Mouse (Mus musculus) midbrain, embryonic 15.5 days (tissue): Measurements from ENCODE around the gene Gkap1. TPM values are rescaled to one million over a fixed set of nuclear protein-coding genes. Genes with fewer than 3 reads are reported as not detected.

ENCODE experiments used
- ATAC-seq: fragments of 200-750 bp; cut with Nextera tagmentation; replicated peaks from 2 replicates; pipeline ENCODE4 v1.8.0; 2017; ENCODE audit warnings: moderate TSS enrichment
- H3K27ac ChIP-seq: fragments of 300-500 bp; sonication (generic); 2 replicates; pipeline ENCODE4 v1.5.1; 2015; ENCODE audit warnings: mild to moderate bottlenecking, inconsistent platforms
- H3K27me3 ChIP-seq: fragments of 300-500 bp; sonication (generic); replicated peaks from 2 replicates; pipeline ENCODE4 v1.6.1; 2015; ENCODE audit warnings: inconsistent platforms
- H3K36me3 ChIP-seq: fragments of 300-500 bp; sonication (generic); replicated peaks from 2 replicates; pipeline ENCODE4 v1.6.1; 2015; ENCODE audit warnings: inconsistent platforms
- H3K4me1 ChIP-seq: fragments of 300-500 bp; sonication (generic); 2 replicates; pipeline ENCODE4 v1.6.1; 2015; ENCODE audit warnings: inconsistent platforms
- H3K4me2 ChIP-seq: fragments of 300-500 bp; sonication (generic); 2 replicates; pipeline ENCODE4 v1.6.1; 2015; ENCODE audit warnings: inconsistent platforms, mild to moderate bottlenecking, moderate library complexity
- H3K4me3 ChIP-seq: fragments of 300-500 bp; sonication (generic); 2 replicates; pipeline ENCODE4 v1.5.1; 2015; ENCODE audit warnings: mild to moderate bottlenecking, inconsistent platforms
- H3K9ac ChIP-seq: fragments of 300-500 bp; sonication (generic); 2 replicates; pipeline ENCODE4 v1.6.1; 2015; ENCODE audit warnings: mild to moderate bottlenecking, inconsistent platforms
- H3K9me3 ChIP-seq: fragments of 300-500 bp; sonication (generic); 2 replicates; pipeline ENCODE4 v1.6.1; 2016; ENCODE audit warnings: inconsistent platforms
- WGBS: fragments of 180-500 bp; shearing (Covaris S2); methylation state at CpG from one replicate; pipeline ENCODE4 v1.1.7; 2015; ENCODE audit warnings: mixed read lengths; 5-methylcytosine and 5-hydroxymethylcytosine counted together
- polyA plus RNA-seq: library from polyadenylated mRNA; unstranded; fragments of >200 nt; fragmentation: Nextera tagmentation; extraction: Ambion mirVana; gene quantifications from 2 replicates; pipeline ENCODE4 v1.2.1, GENCODE M21; 2015

The Gkap1 gene
- polyA plus RNA-seq, 1 experiment from 2014 or later: 32.6 TPM

DNA sequence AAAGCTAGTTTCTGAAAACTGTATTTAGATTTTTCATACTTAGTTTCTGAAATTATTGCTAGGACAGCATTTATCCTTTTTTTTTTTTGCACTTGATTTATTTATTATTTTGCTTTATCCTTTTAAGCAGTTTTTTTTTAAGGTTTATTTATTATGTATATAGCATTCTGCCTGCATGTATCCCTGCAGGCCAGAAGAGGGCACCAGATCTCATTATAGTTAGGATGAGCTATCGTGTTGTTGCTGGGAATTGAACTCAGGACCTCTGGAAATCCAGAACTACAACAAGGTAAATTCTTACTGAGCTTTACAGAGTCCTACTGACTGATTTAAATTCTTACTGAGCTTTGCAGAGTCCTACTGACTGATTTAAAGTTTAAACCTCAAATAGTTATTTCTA is 22.2 kb downstream of the Gkap1 start:
- WGBS: 89% methylated on average over 1 of the region's 1 CpGs
- Histone ChIP-seq H3K36me3 (peaks cover 15% of the 10 kb centered on the region; the same call in 1 of the 2 replicates), H3K4me3 (no peak overlapping the region), H3K27ac (no peak overlapping the region), H3K9ac (no peak overlapping the region), H3K9me3 (no peaks in the 10 kb centered on the region), H3K27me3 (no peaks in the 10 kb centered on the region), H3K4me2 (no peak overlapping the region), H3K4me1 (no peaks in the 10 kb centered on the region)
- ATAC-seq: no peak

DNA sequence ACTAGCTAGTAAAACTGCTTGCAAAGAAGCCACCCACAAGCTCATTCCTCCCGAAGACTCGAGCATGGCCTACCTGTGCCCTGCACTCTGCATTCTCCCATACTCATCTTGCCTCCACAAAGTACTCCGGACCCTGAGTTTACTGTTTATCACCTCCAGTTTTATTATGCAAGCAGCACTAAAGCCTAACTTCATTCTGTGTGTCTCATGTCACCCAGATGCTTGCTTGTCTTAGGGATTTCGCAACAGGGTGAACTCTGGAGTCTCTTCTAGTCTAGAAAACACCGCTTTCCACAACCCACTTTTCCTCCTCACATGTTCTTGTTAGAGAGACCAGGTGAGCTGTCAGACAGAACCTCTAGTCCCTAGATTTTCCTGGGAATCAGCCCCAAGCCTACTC is 26.5 kb downstream of the Gkap1 start:
- 95% methylated on average over 5 of the region's 5 CpGs for WGBS
- no peak overlapping the region for H3K9ac ChIP-seq
- no peaks in the 10 kb centered on the region for H3K4me1 ChIP-seq
- no peak for ATAC-seq
- H3K9me3 ChIP-seq: no peaks in the 10 kb centered on the region
- H3K36me3 ChIP-seq: peaks cover 10% of the 10 kb centered on the region; the same call in 1 of the 2 replicates
- H3K4me3 ChIP-seq: no peak overlapping the region
- no peaks in the 10 kb centered on the region for H3K27me3 ChIP-seq
- no peak overlapping the region for H3K27ac ChIP-seq
- H3K4me2 ChIP-seq: no peak overlapping the region

DNA sequence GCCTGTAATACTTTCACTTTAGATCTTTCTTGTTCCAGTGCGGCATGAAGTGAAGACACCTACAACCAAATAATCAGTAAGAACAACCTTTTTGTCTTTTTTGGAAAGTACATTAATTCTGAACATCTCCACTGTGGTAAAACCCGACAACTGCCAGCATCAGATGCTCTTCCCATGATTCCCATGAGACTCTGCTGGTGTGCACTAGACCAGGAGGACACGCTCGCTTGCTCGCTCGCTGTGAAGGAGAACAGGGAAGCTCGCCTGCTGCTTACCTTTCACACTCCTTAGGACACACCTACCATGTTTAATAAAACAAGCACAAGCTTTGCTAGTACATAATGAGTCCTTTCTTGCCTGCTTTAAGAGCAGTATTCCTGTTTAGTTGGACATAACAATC is 39.0 kb downstream of the Gkap1 start:
- Histone ChIP-seq H3K4me2 (no peak overlapping the region), H3K27ac (no peak overlapping the region), H3K27me3 (no peaks in the 10 kb centered on the region), H3K36me3 (0 out of 2 replicates have a peak, but pooled peaks cover 3% of the 10 kb centered on the region), H3K9ac (no peak overlapping the region), H3K9me3 (no peaks in the 10 kb centered on the region), H3K4me1 (no peaks in the 10 kb centered on the region), H3K4me3 (no peak overlapping the region)
- no peak for ATAC-seq
- 90% methylated on average over 7 of the region's 7 CpGs for WGBS

DNA sequence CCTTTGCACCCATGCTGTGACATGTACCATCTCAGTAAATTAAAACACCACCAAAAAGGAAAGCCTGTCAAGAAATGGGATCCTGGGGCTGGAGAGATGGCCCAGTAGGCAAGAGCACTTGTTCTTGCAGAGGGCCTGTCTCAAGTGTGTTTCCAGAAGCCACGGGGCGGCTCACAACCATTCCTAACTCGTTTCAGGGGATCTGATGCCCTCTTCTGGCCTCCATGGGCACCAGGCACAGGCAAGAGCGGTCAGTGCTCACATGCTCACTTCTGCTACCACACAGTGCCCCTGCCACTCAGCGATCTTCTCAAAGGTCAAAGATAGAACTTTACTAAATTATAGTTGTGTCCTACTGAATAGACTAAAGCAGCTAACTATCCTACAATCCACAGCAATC is 42.9 kb downstream of the Gkap1 start:
- no peak overlapping the region for H3K9ac ChIP-seq
- no peak overlapping the region for H3K27ac ChIP-seq
- H3K4me3 ChIP-seq: no peak overlapping the region
- H3K27me3 ChIP-seq: no peaks in the 10 kb centered on the region
- WGBS: 47% methylated on average over 5 of the region's 5 CpGs
- no peak overlapping the region for H3K4me2 ChIP-seq
- no peak for ATAC-seq
- H3K9me3 ChIP-seq: no peaks in the 10 kb centered on the region
- no peaks in the 10 kb centered on the region for H3K4me1 ChIP-seq
- H3K36me3 ChIP-seq: no peaks in the 10 kb centered on the region

DNA sequence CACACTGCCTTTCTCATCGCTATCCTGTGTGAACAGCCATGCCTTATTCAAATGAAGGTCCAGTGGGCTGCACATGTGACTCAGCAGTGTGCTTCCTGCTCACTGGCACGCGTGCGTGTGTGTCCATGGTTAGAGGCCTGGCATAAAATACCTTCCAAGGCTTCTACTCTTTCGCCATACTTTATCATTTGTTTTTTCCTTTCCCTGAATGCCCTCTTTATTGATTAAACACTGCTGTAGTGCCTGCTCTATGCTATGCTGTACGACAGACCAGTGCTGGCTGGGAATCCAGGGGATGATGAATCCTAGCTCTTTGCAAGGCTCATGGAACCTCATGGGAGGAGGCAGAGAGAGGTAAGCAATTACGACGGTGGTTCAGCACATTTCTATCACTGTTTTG is 43.4 kb downstream of the Gkap1 start:
- no peaks in the 10 kb centered on the region for H3K9me3 ChIP-seq
- no peaks in the 10 kb centered on the region for H3K36me3 ChIP-seq
- no peaks in the 10 kb centered on the region for H3K4me1 ChIP-seq
- no peak overlapping the region for H3K27ac ChIP-seq
- no peak overlapping the region for H3K4me3 ChIP-seq
- whole genome bisulfite sequencing: 92% methylated on average over 8 of the region's 8 CpGs
- ATAC-seq: no peak
- no peaks in the 10 kb centered on the region for H3K27me3 ChIP-seq
- no peak overlapping the region for H3K4me2 ChIP-seq
- no peak overlapping the region for H3K9ac ChIP-seq

DNA sequence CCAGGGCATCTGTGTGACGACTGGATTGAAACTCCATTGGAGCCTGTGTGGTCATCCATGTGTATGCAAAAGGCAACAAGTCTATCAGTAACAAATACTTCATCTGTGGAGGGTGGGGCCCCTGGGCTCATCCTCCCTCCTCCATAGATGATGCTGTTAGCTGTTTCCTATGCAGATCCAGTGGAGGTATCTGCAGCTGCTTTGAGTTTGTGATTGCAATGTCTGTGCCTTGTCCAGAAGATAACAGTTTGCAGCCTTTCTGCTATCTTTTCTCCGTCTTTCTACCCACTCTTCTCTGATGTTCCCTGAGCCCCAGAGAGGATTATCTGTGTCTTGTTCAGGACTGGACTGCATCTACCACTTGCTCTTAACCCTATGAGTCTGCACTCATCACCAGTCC is 46.9 kb downstream of the Gkap1 start:
- no peaks in the 10 kb centered on the region for H3K36me3 ChIP-seq
- H3K27ac ChIP-seq: no peak overlapping the region
- no peak overlapping the region for H3K9ac ChIP-seq
- H3K4me1 ChIP-seq: no peaks in the 10 kb centered on the region
- no peaks in the 10 kb centered on the region for H3K9me3 ChIP-seq
- H3K4me2 ChIP-seq: no peak overlapping the region
- ATAC-seq: no peak
- H3K27me3 ChIP-seq: no peaks in the 10 kb centered on the region
- WGBS: 89% methylated on average over 2 of the region's 2 CpGs
- H3K4me3 ChIP-seq: no peak overlapping the region

DNA sequence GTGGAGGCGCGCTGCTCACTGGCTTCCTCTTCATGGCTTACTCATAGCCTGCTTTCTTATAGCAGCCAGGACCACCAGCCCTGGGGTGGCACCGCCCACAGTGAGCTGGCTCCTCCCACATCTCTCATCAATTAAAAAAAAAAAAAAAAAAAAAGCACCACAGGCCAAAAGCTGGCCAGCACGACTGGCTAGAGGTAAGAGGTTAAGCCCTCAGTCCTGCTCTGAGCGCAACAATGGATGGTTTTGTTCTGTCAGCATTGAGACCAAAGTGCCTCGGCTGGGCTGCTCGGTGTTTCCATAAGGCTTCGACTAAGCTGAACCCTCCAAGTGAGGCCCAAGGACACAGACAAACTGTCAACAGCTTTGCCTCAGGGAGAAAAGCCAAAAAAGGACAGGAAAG is 49.8 kb downstream of the Gkap1 start:
- no peak for ATAC-seq
- H3K9ac ChIP-seq: no peak overlapping the region
- 52% methylated on average over 8 of the region's 8 CpGs for WGBS
- H3K4me2 ChIP-seq: no peak overlapping the region
- H3K27me3 ChIP-seq: no peaks in the 10 kb centered on the region
- H3K4me3 ChIP-seq: no peak overlapping the region
- no peaks in the 10 kb centered on the region for H3K36me3 ChIP-seq
- no peak overlapping the region for H3K27ac ChIP-seq
- H3K4me1 ChIP-seq: no peaks in the 10 kb centered on the region
- H3K9me3 ChIP-seq: no peaks in the 10 kb centered on the region

DNA sequence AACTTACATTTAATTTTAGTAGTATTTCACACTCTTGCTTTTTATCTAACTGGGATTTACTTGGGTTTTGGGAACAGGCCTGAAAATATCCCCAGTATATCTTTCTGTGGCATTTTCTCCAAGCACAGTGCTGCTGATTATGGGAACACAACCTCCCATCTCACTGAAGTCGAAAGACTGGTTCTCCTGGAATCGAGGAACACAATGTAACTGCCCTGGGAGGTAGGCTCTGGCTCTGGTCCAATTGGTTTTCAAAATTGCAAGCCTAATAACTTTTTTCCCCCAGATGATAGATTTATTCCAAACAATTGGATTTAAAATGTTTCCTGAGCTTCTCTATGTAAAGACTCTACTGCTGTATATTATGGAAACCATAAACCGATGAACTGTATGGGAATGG is 55.3 kb downstream of the Gkap1 start:
- ATAC-seq: no peak
- Histone ChIP-seq H3K36me3 (no peaks in the 10 kb centered on the region), H3K27ac (no peak overlapping the region), H3K4me2 (no peak overlapping the region), H3K4me1 (peaks cover 8% of the 10 kb centered on the region), H3K9ac (no peak overlapping the region), H3K4me3 (no peak overlapping the region), H3K9me3 (no peaks in the 10 kb centered on the region), H3K27me3 (no peaks in the 10 kb centered on the region)
- 88% methylated on average over 3 of the region's 3 CpGs for WGBS

DNA sequence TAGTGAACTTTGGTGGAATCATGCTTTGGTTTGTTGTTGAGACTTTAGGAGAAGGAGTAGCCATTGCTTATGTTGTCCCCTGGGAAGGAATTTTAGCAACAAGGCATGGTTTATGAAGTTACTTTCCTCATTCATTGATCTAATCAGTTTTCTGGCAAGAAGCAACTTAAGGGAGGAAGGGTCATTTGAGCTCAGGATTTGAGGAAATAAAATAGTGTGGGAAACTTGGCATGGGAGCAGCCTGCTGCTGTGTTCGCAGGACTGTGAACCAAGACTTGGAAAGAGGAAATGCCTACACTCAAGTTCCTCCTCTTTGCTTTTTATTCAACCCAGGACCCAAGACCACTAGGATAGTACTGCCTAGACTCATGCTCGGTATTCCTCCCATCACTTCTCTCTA is 58.0 kb downstream of the Gkap1 start:
- peaks cover 27% of the 10 kb centered on the region for H3K4me1 ChIP-seq
- no peak overlapping the region for H3K4me2 ChIP-seq
- no peaks in the 10 kb centered on the region for H3K9me3 ChIP-seq
- H3K9ac ChIP-seq: no peak overlapping the region
- no peaks in the 10 kb centered on the region for H3K36me3 ChIP-seq
- no peak overlapping the region for H3K27ac ChIP-seq
- 95% methylated on average over 2 of the region's 2 CpGs for WGBS
- ATAC-seq: no peak
- no peak overlapping the region for H3K4me3 ChIP-seq
- no peaks in the 10 kb centered on the region for H3K27me3 ChIP-seq

DNA sequence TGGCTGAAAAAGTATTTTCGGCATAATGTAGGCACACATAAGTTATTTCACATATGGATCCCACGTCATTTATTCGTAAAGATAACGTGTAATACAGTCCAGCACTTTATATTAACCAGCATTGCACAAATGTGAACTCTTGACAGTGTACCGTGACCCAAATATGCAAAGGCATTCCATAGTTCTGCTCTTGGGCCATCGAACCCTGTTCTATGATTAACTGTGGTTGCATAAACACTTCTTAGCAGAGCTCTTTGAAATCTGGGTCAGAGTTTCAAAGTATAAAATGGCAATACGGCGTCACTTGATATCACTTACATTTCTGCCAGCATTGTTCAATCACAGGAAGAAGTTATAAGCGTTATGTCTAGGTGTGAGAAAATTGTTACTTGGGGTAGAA is 59.1 kb downstream of the Gkap1 start:
- H3K4me1 ChIP-seq: peaks cover 34% of the 10 kb centered on the region
- no peaks in the 10 kb centered on the region for H3K9me3 ChIP-seq
- peak overlapping the region; percentile 66 for H3K4me2 ChIP-seq
- no peaks in the 10 kb centered on the region for H3K36me3 ChIP-seq
- H3K27me3 ChIP-seq: no peaks in the 10 kb centered on the region
- 0 out of 2 replicates have a peak, but pooled peaks have one; percentile 7 for ATAC-seq
- WGBS: 92% methylated on average over 9 of the region's 9 CpGs
- H3K9ac ChIP-seq: peak overlapping the region; percentile 78; the same call in 1 of the 2 replicates
- H3K27ac ChIP-seq: peak overlapping the region; percentile 92
- peak overlapping the region; percentile 76 for H3K4me3 ChIP-seq

DNA sequence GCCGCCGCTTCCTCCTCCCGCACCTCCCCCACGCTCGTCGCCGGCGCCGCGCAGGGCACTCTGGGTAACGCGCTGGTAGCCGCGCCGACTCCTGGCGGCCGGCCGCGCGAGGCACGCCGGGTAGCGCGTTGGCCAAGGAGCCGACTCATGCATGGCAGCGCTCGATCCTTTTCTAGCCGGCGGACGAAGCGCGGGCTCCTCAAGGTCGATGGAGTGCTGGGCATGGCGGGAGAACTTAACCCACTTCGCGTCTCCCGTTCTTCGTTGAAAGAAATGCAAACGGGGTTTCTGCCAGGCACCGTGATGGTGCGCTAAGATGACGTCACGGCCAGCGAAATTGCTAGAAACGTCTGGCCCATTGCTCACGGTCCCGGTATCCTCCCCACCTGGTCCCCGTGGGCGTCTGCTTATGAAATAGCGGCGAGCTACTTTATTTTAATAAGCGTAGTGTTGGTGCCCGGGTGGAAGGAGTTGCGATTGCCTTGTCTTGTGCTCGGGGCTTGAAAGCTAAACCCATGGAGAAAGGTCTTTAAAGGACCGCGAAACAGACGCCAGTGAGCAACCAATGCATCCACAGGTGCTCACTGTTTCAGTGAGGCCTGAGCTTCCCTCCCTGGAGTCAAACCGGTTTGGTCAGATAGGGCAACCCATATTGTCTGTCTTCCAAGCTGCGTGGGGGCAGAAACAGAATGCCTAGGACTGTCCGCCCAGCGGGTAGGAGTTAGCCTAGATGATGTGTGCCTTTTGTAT is 59.7 kb downstream of the Gkap1 start, which contains the start of gene Ubqln1:
TSS of gene Ubqln1 (minus strand) at position 62 of the 750 bp plus-strand sequence.
- Histone ChIP-seq H3K4me1 (peaks cover 37% of the 10 kb centered on the region), H3K36me3 (no peaks in the 10 kb centered on the region)

DNA sequence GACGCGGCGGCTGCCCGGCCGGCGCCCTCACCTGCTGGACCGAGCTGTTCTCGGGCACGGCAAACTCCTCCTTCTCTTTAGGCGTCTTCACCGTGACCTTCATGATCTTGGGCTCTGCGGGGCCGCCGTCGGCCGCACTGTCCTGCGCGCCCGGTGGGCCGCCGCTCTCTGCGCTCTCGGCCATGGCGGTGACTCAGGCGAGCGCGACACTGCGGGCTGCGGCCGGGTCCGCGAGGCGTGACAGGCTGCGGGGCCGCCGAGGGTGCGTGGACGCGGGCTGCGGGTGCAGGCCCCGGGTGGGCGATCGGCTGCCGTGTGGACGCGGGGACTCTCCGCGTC is 60.3 kb downstream of the Gkap1 start:
- peak overlapping the region; percentile 76 for H3K4me3 ChIP-seq
- H3K9me3 ChIP-seq: no peaks in the 10 kb centered on the region
- no peak for ATAC-seq
- H3K4me2 ChIP-seq: peak overlapping the region; percentile 66
- under 1% methylated on average over 48 of the region's 48 CpGs for WGBS
- no peaks in the 10 kb centered on the region for H3K27me3 ChIP-seq
- H3K9ac ChIP-seq: peak overlapping the region; percentile 78
- no peaks in the 10 kb centered on the region for H3K36me3 ChIP-seq
- H3K27ac ChIP-seq: peak overlapping the region; percentile 92
- peaks cover 42% of the 10 kb centered on the region for H3K4me1 ChIP-seq

More for the DNA sequence above, 59.7 kb downstream of the Gkap1 start, which contains the start of gene Ubqln1:
- 3% methylated on average over 61 of the region's 62 CpGs for WGBS
- peak; percentile 95 for ATAC-seq
- Histone ChIP-seq H3K9me3 (no peaks in the 10 kb centered on the region), H3K27ac (peak within 1 kb of the TSS; percentile 92), H3K4me2 (peak within 1 kb of the TSS; percentile 66), H3K27me3 (no peaks in the 10 kb centered on the region), H3K9ac (peak within 1 kb of the TSS; percentile 78), H3K4me3 (peak within 1 kb of the TSS; percentile 76)
